Mouse (Mus musculus) C2C12 (cell line): ENCODE measurements around the gene Magi1.

Experiments
- CTCF ChIP-seq: IDR thresholded peaks from one replicate; pipeline ENCODE4 v1.5.1; 2011; ENCODE audit not compliant: control insufficient read depth, insufficient read depth, insufficient read length
- MAX ChIP-seq: IDR thresholded peaks from one replicate; pipeline ENCODE4 v1.6.1; 2011; ENCODE audit warnings: mild to moderate bottlenecking, control low read depth
- MYOD1 ChIP-seq: IDR thresholded peaks from one replicate; pipeline ENCODE4 v1.6.1; 2011; ENCODE audit warnings: low read depth; ENCODE audit not compliant: control insufficient read depth, insufficient read length
- USF1 ChIP-seq: IDR thresholded peaks from one replicate; pipeline ENCODE4 v1.6.1; 2011; ENCODE audit warnings: low read depth, mild to moderate bottlenecking, control low read depth, moderate library complexity

DNA sequence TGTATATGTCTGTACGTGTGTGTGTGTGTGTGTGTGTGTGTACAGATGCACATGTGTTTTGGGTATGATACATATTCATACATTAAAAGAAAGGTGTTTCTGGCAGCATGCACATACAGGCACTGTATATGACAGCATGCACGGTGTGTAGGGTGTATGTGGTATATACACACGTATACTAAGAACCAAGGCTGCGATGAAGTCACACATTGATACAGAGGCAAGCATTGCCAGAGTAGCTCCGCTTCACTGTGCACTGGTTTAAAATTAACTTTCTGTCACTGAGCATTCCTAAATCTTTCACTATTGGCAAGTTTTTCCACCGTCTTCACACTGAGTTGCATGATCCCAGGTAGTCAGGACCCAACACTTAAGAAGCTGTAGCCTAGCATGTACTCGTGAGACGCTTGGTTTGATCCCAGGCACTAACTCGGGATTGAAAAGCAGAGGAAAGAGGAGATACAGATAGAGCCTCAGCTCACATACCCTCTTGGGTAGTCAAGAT, 34.4 kb downstream of the Magi1 start:
- TF ChIP-seq CTCF: no peak
- no peak for TF ChIP-seq MAX
- no peak for TF ChIP-seq USF1
- no peak for TF ChIP-seq MYOD1
